Mouse (Mus musculus) midbrain, embryonic 11.5 days (tissue): ENCODE results near the gene L1td1. TPM values are rescaled to one million over a fixed set of nuclear protein-coding genes. Genes with fewer than 3 reads are reported as not detected.

ENCODE experiments used
- ATAC-seq: fragments of 200-750 bp; cut with Nextera tagmentation; 2 replicates; pipeline ENCODE4 v1.8.0; 2017; ENCODE audit warnings: moderate TSS enrichment, moderate library complexity; ENCODE audit not compliant: low FRiP score
- DNase-seq: peaks from one replicate; pipeline ENCODE4 v3.0.0; 2015; ENCODE audit warnings: low spot score; ENCODE audit errors: missing footprints
- H3K27ac ChIP-seq: fragments of 300-500 bp; sonication (generic); 2 replicates; pipeline ENCODE4 v1.5.1; 2014; ENCODE audit warnings: low read depth, low read length
- H3K27me3 ChIP-seq: fragments of 300-500 bp; sonication (generic); 2 replicates; pipeline ENCODE4 v1.6.1; 2014; ENCODE audit warnings: mild to moderate bottlenecking, low read length, moderate library complexity, mixed read lengths; ENCODE audit not compliant: control insufficient read depth, insufficient read depth
- H3K36me3 ChIP-seq: fragments of 300-500 bp; sonication (generic); 2 replicates; pipeline ENCODE4 v1.6.1; 2014; ENCODE audit warnings: mild to moderate bottlenecking, low read length, moderate library complexity, mixed read lengths; ENCODE audit not compliant: control insufficient read depth, insufficient read depth
- H3K4me1 ChIP-seq: fragments of 300-500 bp; sonication (generic); 2 replicates; pipeline ENCODE4 v1.6.1; 2014; ENCODE audit warnings: low read length; ENCODE audit not compliant: control insufficient read depth, insufficient read depth
- H3K4me2 ChIP-seq: fragments of 300-500 bp; sonication (generic); 2 replicates; pipeline ENCODE4 v1.6.1; 2014; ENCODE audit warnings: mild to moderate bottlenecking, moderate library complexity
- H3K4me3 ChIP-seq: fragments of 300-500 bp; sonication (generic); 2 replicates; pipeline ENCODE4 v1.5.1; 2014; ENCODE audit warnings: low read depth, low read length
- H3K9ac ChIP-seq: fragments of 300-500 bp; sonication (generic); 2 replicates; pipeline ENCODE4 v1.6.1; 2014; ENCODE audit warnings: low read length
- H3K9me3 ChIP-seq: fragments of 300-500 bp; sonication (generic); 2 replicates; pipeline ENCODE4 v1.6.1; 2016; ENCODE audit warnings: low read length; ENCODE audit not compliant: control insufficient read depth
- WGBS: fragments of 180-500 bp; shearing (Covaris S2); extraction: QIAGEN DNeasy Blood & Tissue Kit; methylation state at CpG from one replicate; pipeline ENCODE4 v1.1.7; 2014; 5-methylcytosine and 5-hydroxymethylcytosine counted together
- polyA plus RNA-seq: library from polyadenylated mRNA; unstranded; fragments of >200 nt; fragmentation: Nextera tagmentation; extraction: Ambion mirVana; gene quantifications from 2 replicates; pipeline ENCODE4 v1.2.1, GENCODE M21; 2014

The L1td1 gene
- polyA plus RNA-seq, 1 experiment from 2014 or later, result not detected

DNA sequence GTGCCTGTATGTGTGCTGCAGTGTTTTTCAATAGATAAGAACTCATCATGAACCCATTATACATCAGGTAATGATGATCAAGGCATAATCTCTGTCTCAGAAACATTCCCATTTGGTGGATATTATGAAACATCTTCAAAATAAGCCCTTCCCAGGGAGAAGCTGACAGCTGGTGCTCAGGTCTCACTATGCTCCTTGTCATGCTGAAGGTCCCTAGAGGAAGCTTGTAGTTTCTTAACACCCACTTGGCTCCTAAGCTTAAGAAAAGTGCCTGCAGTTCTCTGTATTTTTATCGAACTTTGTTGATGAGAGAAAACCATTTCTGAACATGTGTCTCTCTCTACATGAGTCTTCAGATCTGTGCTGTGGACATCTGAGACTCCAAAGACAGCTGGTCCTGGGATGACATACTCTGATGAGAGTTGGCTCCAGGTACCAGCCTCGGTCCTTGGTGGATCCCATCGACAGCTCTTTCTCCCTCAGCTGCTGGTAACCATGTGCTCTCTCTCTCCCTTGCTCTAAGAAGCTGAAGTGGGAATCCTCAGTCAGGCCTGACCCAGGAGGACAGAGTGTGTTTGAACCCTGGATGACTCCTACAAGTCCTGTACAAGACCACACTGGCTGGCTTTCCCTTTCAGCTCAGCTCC lies 32.5 kb downstream of the L1td1 start:
- no peak overlapping the region for H3K27ac ChIP-seq
- no peak for ATAC-seq
- DNase-seq, result no peak

DNA sequence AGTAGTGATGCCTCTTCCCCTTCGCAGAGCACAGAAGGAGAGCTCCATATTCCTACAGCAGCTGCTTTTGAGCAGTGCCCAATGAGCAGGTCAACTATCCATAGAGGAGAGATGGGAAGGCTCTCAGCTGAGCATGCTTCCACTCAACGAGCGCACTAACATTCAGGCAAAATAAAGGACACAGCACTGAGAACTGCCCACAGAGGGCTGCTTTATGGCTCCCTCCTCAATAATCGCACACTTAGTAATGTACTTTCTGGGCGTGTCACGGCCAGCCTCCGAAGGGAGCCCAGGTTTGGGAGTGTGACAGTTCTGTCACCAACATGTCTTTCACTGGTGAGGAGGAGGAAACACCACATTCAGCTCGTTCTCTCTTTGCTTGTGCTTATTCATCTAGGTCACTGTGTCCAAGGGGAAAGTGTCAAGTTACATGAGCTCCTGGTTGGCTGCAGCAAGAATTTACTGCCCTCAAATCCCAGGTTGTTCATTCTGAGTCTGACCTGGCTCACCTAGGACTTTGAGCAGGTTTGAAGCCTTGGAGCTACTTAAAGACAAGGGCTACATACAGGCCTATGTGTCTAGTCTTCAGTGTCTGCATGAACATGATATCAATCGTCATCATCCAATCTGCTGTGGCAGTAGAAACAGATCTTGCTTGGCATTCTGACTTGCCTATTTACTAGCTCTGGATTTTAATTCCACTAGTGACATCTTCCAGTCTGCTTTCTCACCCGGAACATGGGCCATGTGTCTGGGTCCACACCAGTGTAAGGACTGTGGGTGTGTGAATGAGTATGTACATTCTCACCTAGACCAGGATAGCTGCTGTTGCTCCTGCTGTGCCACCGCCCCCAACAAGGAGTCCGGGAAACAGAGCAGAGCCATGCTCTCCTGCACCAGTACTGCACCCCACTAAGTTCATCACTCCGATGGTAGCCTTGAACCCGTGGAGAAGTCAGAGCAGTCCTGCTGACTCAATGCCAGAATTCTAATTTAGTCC lies 40.9 kb downstream of the L1td1 start:
- Histone ChIP-seq H3K27me3 (no peaks in the 10 kb centered on the region), H3K9ac (no peak overlapping the region), H3K4me1 (no peaks in the 10 kb centered on the region), H3K27ac (no peak overlapping the region), H3K9me3 (no peaks in the 10 kb centered on the region), H3K4me2 (no peak overlapping the region), H3K4me3 (no peak overlapping the region), H3K36me3 (no peaks in the 10 kb centered on the region)
- ATAC-seq (no peak), DNase-seq (no peak)
- WGBS, result 83% methylated on average over 14 of the region's 14 CpGs

More for the DNA sequence above, 32.5 kb downstream of the L1td1 start:
- Histone ChIP-seq H3K27me3 (no peaks in the 10 kb centered on the region), H3K36me3 (no peaks in the 10 kb centered on the region), H3K9ac (no peak overlapping the region), H3K4me1 (peaks cover 10% of the 10 kb centered on the region), H3K9me3 (no peaks in the 10 kb centered on the region), H3K4me3 (no peak overlapping the region), H3K4me2 (no peak overlapping the region)
- 89% methylated on average over 3 of the region's 3 CpGs for WGBS

DNA sequence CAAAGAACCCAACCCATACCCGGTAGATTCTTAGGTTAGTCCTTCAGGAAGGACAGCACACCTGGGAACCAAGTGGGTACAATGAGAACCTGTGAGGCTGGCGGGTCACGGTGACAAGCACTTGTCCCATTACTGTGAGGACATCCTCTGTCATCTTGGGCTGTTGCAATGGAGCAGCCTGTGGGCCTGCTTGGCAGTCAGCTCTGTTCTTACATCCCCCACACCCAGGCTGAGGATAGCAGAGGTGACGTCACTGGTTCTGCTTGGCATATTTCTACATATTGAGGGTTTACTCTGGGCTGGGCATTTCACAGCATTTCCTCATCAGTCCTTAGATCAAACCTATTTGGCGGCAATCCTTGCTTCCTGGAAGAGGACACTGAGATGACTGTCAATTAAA lies 47.3 kb downstream of the L1td1 start:
- H3K4me2 ChIP-seq, result no peak overlapping the region
- H3K27ac ChIP-seq, result no peak overlapping the region
- H3K9ac ChIP-seq, result no peak overlapping the region
- no peaks in the 10 kb centered on the region for H3K9me3 ChIP-seq
- H3K4me3 ChIP-seq, result no peak overlapping the region
- 93% methylated on average over 5 of the region's 5 CpGs for WGBS
- DNase-seq (no peak), ATAC-seq (no peak)
- H3K4me1 ChIP-seq, result no peaks in the 10 kb centered on the region
- H3K36me3 ChIP-seq, result no peaks in the 10 kb centered on the region
- no peaks in the 10 kb centered on the region for H3K27me3 ChIP-seq

DNA sequence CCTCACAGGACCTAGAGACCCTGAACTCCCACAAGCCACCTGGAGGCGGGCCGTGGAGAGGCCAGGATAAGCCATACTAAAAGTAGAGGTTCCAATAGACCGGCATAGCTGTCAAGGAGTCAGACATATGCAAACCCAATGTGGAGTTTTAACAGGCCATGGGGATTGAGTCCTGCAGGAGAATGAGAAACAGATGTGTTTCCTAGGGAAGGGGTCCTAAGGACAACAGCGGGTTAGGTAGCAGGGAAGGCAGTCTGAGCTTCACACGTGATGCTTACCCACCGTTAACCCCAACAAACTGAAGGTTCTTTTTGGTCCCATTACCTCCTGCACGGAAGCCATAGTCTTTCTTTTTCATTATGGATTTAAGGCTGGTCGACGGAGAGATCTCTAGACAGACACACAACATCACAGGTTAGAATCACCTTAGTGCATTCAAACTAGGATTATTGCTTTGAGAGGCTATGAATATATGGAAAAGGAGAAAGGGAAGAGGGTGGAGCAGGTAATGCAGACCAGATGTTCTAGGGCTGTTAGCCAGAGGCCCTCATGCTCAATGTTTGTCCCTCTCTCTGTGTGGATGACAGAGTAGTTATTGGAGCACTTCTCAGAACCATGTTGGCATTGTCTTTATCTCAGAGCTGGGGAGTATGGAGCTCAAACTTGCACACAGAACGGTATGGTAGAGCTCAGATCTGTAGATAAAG lies 50.3 kb downstream of the L1td1 start:
- peaks cover 5% of the 10 kb centered on the region for H3K27me3 ChIP-seq
- no peaks in the 10 kb centered on the region for H3K4me1 ChIP-seq
- H3K9me3 ChIP-seq, result no peaks in the 10 kb centered on the region
- no peak overlapping the region for H3K4me2 ChIP-seq
- H3K9ac ChIP-seq, result no peak overlapping the region
- DNase-seq (no peak), ATAC-seq (no peak)
- H3K4me3 ChIP-seq, result no peak overlapping the region
- no peak overlapping the region for H3K27ac ChIP-seq
- H3K36me3 ChIP-seq, result no peaks in the 10 kb centered on the region
- 85% methylated on average over 10 of the region's 10 CpGs for WGBS

DNA sequence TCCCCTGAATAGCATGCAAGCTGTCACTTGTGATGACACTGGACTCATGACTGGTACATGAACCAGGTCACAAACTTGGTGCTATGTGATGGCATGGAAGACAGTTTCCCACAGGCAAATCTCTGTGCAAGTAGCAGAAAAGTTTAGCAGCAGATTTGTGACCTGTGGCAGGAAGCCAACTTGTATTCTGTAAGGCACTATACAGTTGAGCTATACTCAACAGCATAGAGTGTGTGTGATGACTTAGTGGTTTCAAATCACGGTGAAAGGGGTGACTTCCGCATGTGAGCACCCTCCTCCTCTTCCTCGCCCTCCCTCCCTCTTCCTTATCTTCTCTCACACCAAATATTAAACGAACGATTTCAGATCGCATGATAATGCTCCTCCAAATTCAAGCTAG lies 50.9 kb downstream of the L1td1 start:
- DNase-seq, result no peak
- Histone ChIP-seq H3K36me3 (no peaks in the 10 kb centered on the region), H3K9ac (no peak overlapping the region), H3K4me2 (no peak overlapping the region), H3K27ac (no peak overlapping the region), H3K4me1 (no peaks in the 10 kb centered on the region), H3K4me3 (no peak overlapping the region), H3K27me3 (peaks cover 5% of the 10 kb centered on the region), H3K9me3 (no peaks in the 10 kb centered on the region)
- 90% methylated on average over 6 of the region's 6 CpGs for WGBS
- ATAC-seq, result no peak

DNA sequence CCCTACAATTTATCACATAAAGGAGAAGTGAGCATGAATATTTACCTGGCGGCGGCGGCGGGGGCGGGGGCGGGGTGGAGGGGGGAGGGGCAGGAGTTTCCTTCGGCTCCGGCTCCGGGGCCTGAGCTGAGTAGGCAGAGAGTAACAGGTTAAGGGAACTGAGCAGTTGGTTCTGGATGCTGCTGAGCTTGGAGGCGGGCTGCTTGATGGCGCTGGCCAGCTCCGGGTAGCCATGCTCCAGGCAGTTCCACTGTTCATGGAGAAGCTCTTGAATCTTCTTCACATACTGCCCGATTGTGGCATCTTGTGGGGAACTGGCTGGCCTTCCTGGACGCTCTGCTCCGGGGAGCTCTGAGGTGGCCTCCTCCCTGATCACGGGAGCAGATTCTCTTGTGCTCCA lies 51.7 kb downstream of the L1td1 start:
- Histone ChIP-seq H3K9me3 (no peaks in the 10 kb centered on the region), H3K27ac (no peak overlapping the region), H3K36me3 (no peaks in the 10 kb centered on the region), H3K9ac (no peak overlapping the region), H3K27me3 (peaks cover 5% of the 10 kb centered on the region), H3K4me2 (no peak overlapping the region; the same call in 1 of the 2 replicates), H3K4me1 (no peaks in the 10 kb centered on the region), H3K4me3 (no peak overlapping the region)
- DNase-seq, result no peak
- ATAC-seq, result no peak
- WGBS, result 12% methylated on average over 16 of the region's 16 CpGs

DNA sequence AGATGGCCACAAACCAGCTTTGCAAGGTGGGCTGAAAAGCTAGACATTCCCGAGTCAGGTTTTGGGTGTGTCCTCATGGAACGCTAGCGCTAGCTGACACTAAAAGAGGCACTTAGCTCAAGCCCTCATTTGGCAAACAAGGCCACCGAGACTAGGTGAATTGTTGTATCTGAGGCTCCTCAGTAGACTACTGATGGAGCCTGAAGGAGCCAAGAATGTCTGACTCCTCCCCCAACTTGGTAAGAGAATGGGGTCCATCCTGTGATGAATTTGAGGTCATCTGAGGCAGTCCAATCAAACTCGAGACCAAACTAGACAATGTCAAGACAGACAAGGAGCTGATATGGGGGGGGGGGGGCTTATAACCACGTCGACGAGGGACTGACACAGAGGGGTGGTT lies 59.3 kb downstream of the L1td1 start:
- Histone ChIP-seq H3K9me3 (no peaks in the 10 kb centered on the region), H3K27me3 (no peaks in the 10 kb centered on the region), H3K4me3 (no peak overlapping the region), H3K27ac (no peak overlapping the region), H3K4me1 (peaks cover 6% of the 10 kb centered on the region), H3K4me2 (no peak overlapping the region), H3K9ac (no peak overlapping the region), H3K36me3 (no peaks in the 10 kb centered on the region)
- DNase-seq (no peak), ATAC-seq (no peak)
- 37% methylated on average over 8 of the region's 8 CpGs for WGBS

DNA sequence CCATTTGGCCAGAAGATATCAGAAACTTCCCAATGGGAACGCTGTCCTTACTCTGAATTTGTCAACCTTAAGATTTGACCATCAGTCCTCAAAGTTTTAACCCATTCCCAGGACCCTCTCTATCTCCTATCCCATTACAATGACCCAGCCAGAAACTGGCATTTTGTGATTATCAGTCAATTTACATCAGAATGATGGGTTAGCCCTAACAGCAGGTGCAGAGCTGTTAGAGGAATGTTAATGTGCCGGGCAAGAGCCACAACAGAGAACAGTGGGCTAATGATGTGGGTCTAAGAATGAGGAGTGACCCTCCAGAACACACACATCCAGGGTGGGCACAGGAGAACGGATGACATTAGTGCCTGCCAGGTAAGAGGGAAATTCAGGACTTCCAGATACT lies 59.7 kb downstream of the L1td1 start:
- Histone ChIP-seq H3K27ac (no peak overlapping the region), H3K27me3 (no peaks in the 10 kb centered on the region), H3K36me3 (no peaks in the 10 kb centered on the region), H3K9ac (no peak overlapping the region), H3K4me1 (peaks cover 6% of the 10 kb centered on the region), H3K9me3 (no peaks in the 10 kb centered on the region), H3K4me2 (no peak overlapping the region), H3K4me3 (no peak overlapping the region)
- ATAC-seq (no peak), DNase-seq (no peak)
- WGBS, result 34% methylated on average over 3 of the region's 3 CpGs
